Mouse (Mus musculus) intestine, embryonic 14.5 days (tissue): ENCODE results near the gene Cacnb2. TPM values are rescaled to one million over a fixed set of nuclear protein-coding genes. Genes with fewer than 3 reads are reported as not detected.

Source experiments
- ATAC-seq: fragments of 200-750 bp; cut with Nextera tagmentation; replicated peaks from 2 replicates; pipeline ENCODE4 v1.8.0; 2017; ENCODE audit warnings: low read depth, moderate number of reproducible peaks, moderate TSS enrichment, moderate library complexity; ENCODE audit not compliant: low FRiP score, low TSS enrichment
- DNase-seq: peaks from one replicate; pipeline ENCODE4 v3.0.0-alpha.2; 2018; ENCODE audit warnings: low spot score
- H3K27ac ChIP-seq: fragments of 300-500 bp; sonication (generic); 2 replicates; pipeline ENCODE4 v1.5.1; 2014; ENCODE audit warnings: low read depth, mild to moderate bottlenecking, control low read depth
- H3K27me3 ChIP-seq: fragments of 300-500 bp; sonication (generic); replicated peaks from 2 replicates; pipeline ENCODE4 v1.6.1; 2014; ENCODE audit warnings: low read length, control low read depth; ENCODE audit not compliant: control insufficient read depth, insufficient read depth
- H3K36me3 ChIP-seq: fragments of 300-500 bp; sonication (generic); 2 replicates; pipeline ENCODE4 v1.6.1; 2014; ENCODE audit warnings: low read length, control low read depth; ENCODE audit not compliant: control insufficient read depth, insufficient read depth
- H3K4me1 ChIP-seq: fragments of 300-500 bp; sonication (generic); replicated peaks from 2 replicates; pipeline ENCODE4 v1.6.1; 2014; ENCODE audit warnings: low read length, control low read depth, mixed read lengths; ENCODE audit not compliant: control insufficient read depth, insufficient read depth
- H3K4me2 ChIP-seq: fragments of 300-500 bp; sonication (generic); 2 replicates; pipeline ENCODE4 v1.6.1; 2014; ENCODE audit warnings: low read length
- H3K4me3 ChIP-seq: fragments of 300-500 bp; sonication (generic); 2 replicates; pipeline ENCODE4 v1.5.1; 2014; ENCODE audit warnings: low read depth, low read length, control low read depth, mixed read lengths
- H3K9ac ChIP-seq: fragments of 300-500 bp; sonication (generic); 2 replicates; pipeline ENCODE4 v1.6.1; 2014; ENCODE audit warnings: mild to moderate bottlenecking, low read length
- H3K9me3 ChIP-seq: fragments of 300-500 bp; sonication (generic); 2 replicates; pipeline ENCODE4 v1.6.1; 2016; ENCODE audit warnings: low read length, control low read depth; ENCODE audit not compliant: control insufficient read depth
- WGBS: fragments of 180-500 bp; shearing (Covaris S2); extraction: QIAGEN DNeasy Blood & Tissue Kit; methylation state at CpG from one replicate; pipeline ENCODE4 v1.1.7; 2014; 5-methylcytosine and 5-hydroxymethylcytosine counted together
- polyA plus RNA-seq: library from polyadenylated mRNA; unstranded; fragments of >200 nt; fragmentation: Nextera tagmentation; extraction: Ambion mirVana; gene quantifications from 2 replicates; pipeline ENCODE4 v1.2.1, GENCODE M21; 2014

Gene Cacnb2
- polyA plus RNA-seq, 1 experiment from 2014 or later: 2.9 TPM

DNA sequence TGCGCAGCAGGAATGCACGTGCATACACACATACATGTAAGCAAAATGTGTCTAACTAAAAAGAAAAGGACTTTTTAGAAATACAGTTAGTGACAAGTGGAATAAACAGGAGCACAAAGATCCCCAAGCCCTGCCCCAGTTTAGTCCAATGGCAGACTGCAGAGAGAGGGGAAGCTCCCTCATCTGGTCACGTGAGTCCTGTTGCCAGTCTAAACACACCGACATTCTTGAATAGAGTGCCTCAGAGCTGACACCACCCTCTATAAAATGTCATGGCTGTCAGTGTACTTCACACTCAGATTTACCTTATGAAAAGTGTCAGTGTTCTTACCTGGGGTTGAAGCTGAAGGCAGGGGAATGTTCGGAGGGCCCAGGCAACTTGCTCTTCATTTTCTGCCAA is 394.9 kb downstream of the Cacnb2 start:
- H3K9me3 ChIP-seq: no peaks in the 10 kb centered on the region
- H3K4me1 ChIP-seq: no peaks in the 10 kb centered on the region
- no peaks in the 10 kb centered on the region for H3K36me3 ChIP-seq
- ATAC-seq (no peak), DNase-seq (no peak)
- no peak overlapping the region for H3K9ac ChIP-seq
- no peak overlapping the region for H3K27ac ChIP-seq
- no peak overlapping the region for H3K4me3 ChIP-seq
- H3K27me3 ChIP-seq: no peaks in the 10 kb centered on the region
- H3K4me2 ChIP-seq: no peak overlapping the region
- WGBS: 82% methylated on average over 5 of the region's 5 CpGs

DNA sequence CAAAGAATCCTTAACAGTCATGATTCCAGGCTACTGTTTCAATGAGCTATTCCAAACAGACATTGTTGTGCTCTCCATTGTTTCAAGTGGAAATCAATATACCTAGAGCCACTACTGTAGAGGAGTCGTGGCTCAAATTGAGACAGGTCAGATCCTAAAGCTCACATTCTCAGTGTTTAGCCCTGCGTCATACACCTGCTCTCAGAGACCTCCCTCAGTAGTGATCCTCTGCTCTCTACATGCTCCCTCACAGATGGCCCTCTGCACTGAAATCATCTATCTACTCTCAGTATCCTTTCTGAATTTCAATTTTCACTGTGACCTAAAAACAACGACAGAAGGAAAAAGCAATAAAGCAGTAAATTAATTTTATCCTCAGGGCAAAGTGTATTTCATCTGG is 404.6 kb downstream of the Cacnb2 start:
- no peak overlapping the region for H3K27ac ChIP-seq
- ATAC-seq: no peak
- peaks cover 5% of the 10 kb centered on the region; the same call in 1 of the 2 replicates for H3K36me3 ChIP-seq
- no peak for DNase-seq
- WGBS: 87% methylated on average over 3 of the region's 3 CpGs
- no peaks in the 10 kb centered on the region for H3K9me3 ChIP-seq
- H3K4me2 ChIP-seq: no peak overlapping the region
- H3K4me1 ChIP-seq: no peaks in the 10 kb centered on the region
- H3K27me3 ChIP-seq: no peaks in the 10 kb centered on the region
- H3K4me3 ChIP-seq: no peak overlapping the region
- no peak overlapping the region for H3K9ac ChIP-seq

DNA sequence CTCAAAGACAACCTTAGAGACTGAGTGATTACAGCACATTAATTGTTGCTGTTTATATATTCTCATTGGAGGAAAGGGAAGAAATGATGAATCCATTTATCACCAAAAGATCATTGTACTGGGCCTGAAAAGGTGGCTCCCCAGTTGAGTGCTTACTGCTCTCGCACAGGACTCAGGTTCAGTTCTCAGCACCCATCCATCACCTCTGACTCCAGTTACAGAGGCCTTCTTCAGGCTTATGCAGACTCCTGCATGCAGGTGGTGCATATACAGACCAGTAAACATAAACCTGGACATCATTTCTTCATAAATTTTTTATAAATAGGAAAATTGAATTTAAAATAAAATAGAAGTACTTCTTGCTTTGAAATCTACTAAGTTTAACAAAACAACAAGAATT is 405.2 kb downstream of the Cacnb2 start:
- no peak for DNase-seq
- Histone ChIP-seq H3K4me2 (no peak overlapping the region), H3K27me3 (no peaks in the 10 kb centered on the region), H3K36me3 (peaks cover 5% of the 10 kb centered on the region; the same call in 1 of the 2 replicates), H3K9me3 (no peaks in the 10 kb centered on the region), H3K9ac (no peak overlapping the region), H3K4me3 (no peak overlapping the region), H3K27ac (no peak overlapping the region), H3K4me1 (no peaks in the 10 kb centered on the region)
- 100% methylated on average over 1 of the region's 1 CpGs for WGBS
- ATAC-seq: no peak

DNA sequence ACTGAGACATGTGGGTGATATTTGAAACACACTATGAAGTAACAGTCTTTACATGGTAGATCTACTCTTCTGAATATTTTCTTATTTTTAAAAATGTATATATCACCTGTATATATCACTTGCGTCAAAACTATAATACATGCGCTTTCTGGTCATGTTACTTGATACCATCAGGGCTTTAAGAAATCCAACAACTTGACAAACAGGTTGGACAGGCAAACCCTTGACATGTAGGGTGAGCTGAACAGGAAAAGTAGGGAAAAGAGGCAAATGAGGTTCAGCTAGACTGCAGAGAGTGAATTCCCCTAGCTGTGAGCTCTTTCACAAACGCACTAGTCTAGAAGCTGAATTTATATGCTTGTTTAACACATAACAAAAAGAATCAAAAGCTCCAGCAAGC is 423.9 kb downstream of the Cacnb2 start:
- H3K36me3 ChIP-seq: no peaks in the 10 kb centered on the region
- H3K9ac ChIP-seq: no peak overlapping the region
- WGBS: 93% methylated on average over 3 of the region's 3 CpGs
- H3K27ac ChIP-seq: no peak overlapping the region
- H3K9me3 ChIP-seq: no peaks in the 10 kb centered on the region
- ATAC-seq: no peak
- H3K4me1 ChIP-seq: no peaks in the 10 kb centered on the region
- no peaks in the 10 kb centered on the region for H3K27me3 ChIP-seq
- no peak overlapping the region for H3K4me2 ChIP-seq
- DNase-seq: no peak
- H3K4me3 ChIP-seq: no peak overlapping the region

DNA sequence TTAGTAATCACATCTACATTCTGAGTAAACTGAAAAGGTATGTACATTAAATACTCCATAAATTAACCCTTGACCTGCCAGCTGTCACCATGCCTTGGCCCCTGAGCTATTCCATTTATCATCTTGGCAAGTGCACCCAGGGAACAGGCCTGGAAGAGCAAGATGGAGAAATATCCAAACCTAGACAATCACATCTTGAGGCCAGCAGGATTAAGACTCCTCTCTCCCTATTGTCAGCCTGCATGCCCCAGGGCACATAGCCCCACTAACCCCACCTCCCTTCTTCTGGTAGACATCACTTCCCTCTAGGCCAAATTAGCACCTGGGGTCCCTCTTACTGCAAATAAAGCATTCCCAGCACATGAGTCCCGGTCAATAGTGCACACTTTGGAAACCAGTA is 424.9 kb downstream of the Cacnb2 start:
- Histone ChIP-seq H3K36me3 (no peaks in the 10 kb centered on the region), H3K27me3 (no peaks in the 10 kb centered on the region), H3K4me2 (no peak overlapping the region), H3K4me1 (no peaks in the 10 kb centered on the region), H3K9ac (no peak overlapping the region), H3K27ac (no peak overlapping the region), H3K9me3 (no peaks in the 10 kb centered on the region), H3K4me3 (no peak overlapping the region)
- ATAC-seq (no peak), DNase-seq (no peak)
- 100% methylated on average over 1 of the region's 1 CpGs for WGBS

Other genes with a start within 250 kb of the Cacnb2 start
- gene Slc39a12, start 214.8 kb upstream of the Cacnb2 start, polyA plus RNA-seq: 0.07 TPM in 1 of 2 replicates, not detected in the other